Mouse (Mus musculus) MEL (cell line): Measurements from ENCODE around the gene Entpd6. TPM values are rescaled to one million over a fixed set of nuclear protein-coding genes. Genes with fewer than 3 reads are reported as not detected.

Source experiments
- BHLHE40 ChIP-seq: IDR thresholded peaks from 2 replicates; pipeline ENCODE4 v1.6.1; 2012; ENCODE audit warnings: low read depth, mild to moderate bottlenecking, inconsistent platforms, low read length, improper control_type of control experiment, borderline replicate concordance
- CHD2 ChIP-seq: IDR thresholded peaks from 2 replicates; pipeline ENCODE4 v1.6.1; 2011; ENCODE audit warnings: low read length, improper control_type of control experiment
- EP300 ChIP-seq, 2 experiments: IDR thresholded peaks; 2 replicates each; pipeline ENCODE4 v1.6.1; 2011; ENCODE audit warnings: improper control_type of control experiment in 2 of 2, low read length in 2 of 2, low read depth in 1 of 2, mild to moderate bottlenecking in 1 of 2
- GABPA ChIP-seq: IDR thresholded peaks from 2 replicates; pipeline ENCODE4 v1.6.1; 2012; ENCODE audit warnings: low read depth, mild to moderate bottlenecking, inconsistent platforms, low read length, improper control_type of control experiment, moderate library complexity
- JUND ChIP-seq: IDR thresholded peaks from 2 replicates; pipeline ENCODE4 v1.6.1; 2011; ENCODE audit warnings: low read depth, mild to moderate bottlenecking, improper control_type of control experiment, low read length
- MAFK ChIP-seq: IDR thresholded peaks from 2 replicates; pipeline ENCODE4 v1.6.1; 2011; ENCODE audit warnings: low read depth, mild to moderate bottlenecking, low read length, improper control_type of control experiment, borderline replicate concordance
- MAX ChIP-seq: IDR thresholded peaks from 2 replicates; pipeline ENCODE4 v1.6.1; 2011; ENCODE audit warnings: low read length, improper control_type of control experiment
- MEF2A ChIP-seq: IDR thresholded peaks from 2 replicates; pipeline ENCODE4 v1.6.1; 2014; ENCODE audit warnings: low read depth, mild to moderate bottlenecking, inconsistent platforms, low read length, improper control_type of control experiment; ENCODE audit not compliant: poor library complexity, insufficient replicate concordance, severe bottlenecking; ENCODE audit errors: extremely low read depth
- MXI1 ChIP-seq: IDR thresholded peaks from 2 replicates; pipeline ENCODE4 v1.6.1; 2011; ENCODE audit warnings: mild to moderate bottlenecking, low read depth, low read length, improper control_type of control experiment
- MYB ChIP-seq: IDR thresholded peaks from 2 replicates; pipeline ENCODE4 v1.6.1; 2011; ENCODE audit warnings: mild to moderate bottlenecking, low read depth, low read length, improper control_type of control experiment
- NELFE ChIP-seq: IDR thresholded peaks from 2 replicates; pipeline ENCODE4 v1.6.1; 2011; ENCODE audit warnings: low read depth, low read length, improper control_type of control experiment
- NRF1 ChIP-seq: IDR thresholded peaks from 2 replicates; pipeline ENCODE4 v1.6.1; 2014; ENCODE audit warnings: low read depth, mild to moderate bottlenecking, inconsistent platforms, low read length, improper control_type of control experiment, moderate library complexity; ENCODE audit not compliant: poor library complexity, insufficient read depth, severe bottlenecking
- POLR2A ChIP-seq, 2 experiments: IDR thresholded peaks; 2 replicates each; pipeline ENCODE4 v1.6.1; 2011 to 2012; ENCODE audit warnings: low read length in 2 of 2, mild to moderate bottlenecking in 2 of 2, control low read depth in 1 of 2, improper control_type of control experiment in 1 of 2, low read depth in 1 of 2, moderate library complexity in 1 of 2; ENCODE audit not compliant: control insufficient read depth in 1 of 2, insufficient read depth in 1 of 2, poor library complexity in 1 of 2
- POLR2AphosphoS2 ChIP-seq: IDR thresholded peaks from 2 replicates; pipeline ENCODE4 v1.6.1; 2011; ENCODE audit warnings: low read length, improper control_type of control experiment
- POLR2AphosphoS5 ChIP-seq: IDR thresholded peaks from 2 replicates; pipeline ENCODE4 v1.6.1; 2012; ENCODE audit warnings: low read depth, borderline replicate concordance, mild to moderate bottlenecking, inconsistent platforms, low read length, moderate library complexity, mixed read lengths
- RAD21 ChIP-seq: IDR thresholded peaks from 2 replicates; pipeline ENCODE4 v1.6.1; 2011; ENCODE audit warnings: mild to moderate bottlenecking, low read depth, low read length, improper control_type of control experiment
- RCOR1 ChIP-seq: IDR thresholded peaks from 2 replicates; pipeline ENCODE4 v1.6.1; 2012; ENCODE audit warnings: low read depth, mild to moderate bottlenecking, inconsistent platforms, low read length, improper control_type of control experiment
- SIN3A ChIP-seq: IDR thresholded peaks from 2 replicates; pipeline ENCODE4 v1.6.1; 2012; ENCODE audit warnings: low read length, improper control_type of control experiment, inconsistent platforms
- SMC3 ChIP-seq: IDR thresholded peaks from 2 replicates; pipeline ENCODE4 v1.6.1; 2011; ENCODE audit warnings: low read depth, low read length, improper control_type of control experiment
- TBP ChIP-seq: IDR thresholded peaks from 2 replicates; pipeline ENCODE4 v1.8.0; 2011; ENCODE audit warnings: low read depth, low read length, improper control_type of control experiment
- TCF12 ChIP-seq: IDR thresholded peaks from 2 replicates; pipeline ENCODE4 v1.6.1; 2014; ENCODE audit warnings: low read depth, mild to moderate bottlenecking, inconsistent platforms, low read length, improper control_type of control experiment, moderate library complexity
- UBTF ChIP-seq: IDR thresholded peaks from 2 replicates; pipeline ENCODE4 v1.6.1; 2012; ENCODE audit warnings: low read depth, mild to moderate bottlenecking, inconsistent platforms, low read length, improper control_type of control experiment, moderate library complexity, borderline replicate concordance; ENCODE audit not compliant: insufficient read depth
- ZC3H11A ChIP-seq: IDR thresholded peaks from 2 replicates; pipeline ENCODE4 v1.6.1; 2012; ENCODE audit warnings: low read depth, mild to moderate bottlenecking, inconsistent platforms, low read length, improper control_type of control experiment
- ZKSCAN1 ChIP-seq: IDR thresholded peaks from 2 replicates; pipeline ENCODE4 v1.6.1; 2012; ENCODE audit warnings: low read depth, mild to moderate bottlenecking, inconsistent platforms, low read length, improper control_type of control experiment, moderate library complexity
- polyA plus RNA-seq, 2 experiments: library from polyadenylated mRNA; stranded (reverse) in 1 of 2; unstranded in 1 of 2; fragments of >175 nt in 1 of 2; fragments of >200 nt in 1 of 2; gene quantifications; 2 replicates each; pipeline versions ENCODE4 v1.2.1 to v1.2.4; 2012; ENCODE audit warnings: low replicate concordance in 2 of 2, low read depth in 1 of 2; ENCODE audit not compliant: insufficient read length in 2 of 2, insufficient read depth in 1 of 2, missing spikeins in 1 of 2
- total RNA-seq: library from RNA; depleted of rRNA; stranded (reverse); fragments of 300-350 nt; gene quantifications from 2 replicates; pipeline ENCODE4 v1.2.3, GENCODE M21; 2012

Entpd6 gene
- total and polyA plus RNA-seq, 3 experiments = 47.9 to 48.2 TPM; not detected in 1

- TF ChIP-seq RCOR1 (0 out of 2 replicates have a peak, but pooled peaks have one; percentile 19), EP300 (IDR thresholded peaks at IDR 0.05; ENCODE audit: low read depth in 1 of 2, low read length in 2 of 2) (no peak), MXI1 (peak; percentile 43), ZKSCAN1 (no peak), UBTF (no peak), RAD21 (no peak), SIN3A (peak; percentile 59), POLR2A (IDR thresholded peaks at IDR 0.05; ENCODE audit: control insufficient read depth in 1 of 2, insufficient read depth in 1 of 2, low read depth in 1 of 2, low read length in 2 of 2, poor library complexity in 1 of 2) (peak; percentile 59 to 96; a peak in 3 of 4 replicates), CHD2 (no peak), MEF2A (no peak), MAFK (no peak), BHLHE40 (no peak), SMC3 (no peak), TCF12 (peak; percentile 45), TBP (peak; percentile 76), MAX (peak; percentile 57; the same call in 1 of the 2 replicates), NELFE (peak; percentile 90), GABPA (no peak), JUND (no peak), NRF1 (peak; percentile 79), ZC3H11A (no peak), POLR2AphosphoS5 (no peak), POLR2AphosphoS2 (peak; percentile 82; the same call in 1 of the 2 replicates), MYB (no peak)
These were observed 37.7 kb downstream of the Entpd6 start, which contains the start of gene Pygb (continued) for GRCm38 (mm10) chr2:150786251-150787180.
